Comparison of ENCODE assay signal across 7 mouse cellular contexts in genomic region chr3:97298856-97299465, GRCm38 (mm10). TPM values are rescaled to one million over a fixed set of nuclear protein-coding genes. Genes with fewer than 3 reads are reported as not detected.
DNase-seq lines count a peak whose midpoint lies in the region; ATAC-seq lines count a peak whose summit lies in the region.

No protein-coding gene starts in this region.

- no peaks in the 10 kb centered on the region for H3K9me3 ChIP-seq in liver, embryonic 12.5 days (replicated peaks)

- H3K36me3 ChIP-seq in liver, embryonic 12.5 days: no peaks in the 10 kb centered on the region

- ATAC-seq in liver, embryonic 12.5 days: no peak
- no peak for ATAC-seq in erythroblast, adult 5-6 weeks (replicated peaks; ENCODE audit: low FRiP score, poor library complexity, severe bottlenecking)

- peak; percentile 61 for DNase-seq in retina, postnatal 1 day
- DNase-seq in retina, embryonic 14.5 days (ENCODE audit: low spot score): no peak
- DNase-seq in forelimb bud, embryonic 11.5 days (ENCODE audit: low read depth, low spot score): peak; percentile 77
- DNase-seq in adrenal gland, postnatal 10 days: no peak
- no peak for DNase-seq in ovary, adult 18-20 months (ENCODE audit: low spot score)

- no peak overlapping the region for H3K9ac ChIP-seq in liver, embryonic 12.5 days

- no peak overlapping the region for H3K4me3 ChIP-seq in liver, embryonic 12.5 days

- H3K27ac ChIP-seq in liver, embryonic 12.5 days: no peak overlapping the region

- peaks cover 4% of the 10 kb centered on the region; the same call in 1 of the 2 replicates for H3K4me1 ChIP-seq in liver, embryonic 12.5 days

- 57% methylated on average over 10 of the region's 10 CpGs for whole genome bisulfite sequencing in liver, embryonic 12.5 days (ENCODE audit: insufficient replicate concordance)

- H3K27me3 ChIP-seq in liver, embryonic 12.5 days (replicated peaks): 0 out of 2 replicates have a peak, but pooled peaks cover 7% of the 10 kb centered on the region

- peak overlapping the region; percentile 63 for H3K4me2 ChIP-seq in liver, embryonic 12.5 days

RNA-seq across cellular contexts. Expression of gene Bcl9, which starts 1.2 kb away (rescaled TPM):
- polyA plus RNA-seq in liver, embryonic 12.5 days (2016; fragmentation: Nextera tagmentation; extraction: Ambion mirVana): 7.9 and 9.3 TPM in 2 replicates
- total RNA-seq in adrenal gland, postnatal 10 days (2021): 10 to 100 TPM; 13.8 to 19.1 TPM
- total RNA-seq in erythroblast, adult 5-6 weeks (2015; ENCODE audit: low replicate concordance): 2.3 and 3.7 TPM in 2 replicates
- total RNA-seq in erythroblast, adult 5-6 weeks (2017; ENCODE audit: low replicate concordance): 0.77 and 0.84 TPM in 2 replicates

Comparison
In these comparisons a context has a peak if more than half of its experiments do, and no peak if none do; other contexts are left out.
1. DNase-seq: peak in retina, postnatal 1 day (single experiment) and forelimb bud, embryonic 11.5 days (single experiment); none in retina, embryonic 14.5 days (single experiment), adrenal gland, postnatal 10 days (single experiment) and ovary, adult 18-20 months (single experiment).